Mouse (Mus musculus) CH12.LX (cell line): ENCODE measurements around the gene Esr1. TPM values are rescaled to one million over a fixed set of nuclear protein-coding genes. Genes with fewer than 3 reads are reported as not detected.
A peak's percentile ranks its signal among the peaks of the same experiment; 100 is the strongest.

Experiments
- DNase-seq: peaks from one replicate; pipeline ENCODE4 v3.0.0-alpha.2; 2013; ENCODE audit errors: extremely low read depth
- H3K27ac ChIP-seq: 2 replicates; pipeline ENCODE4 v1.5.1; 2012; ENCODE audit warnings: low read depth, mild to moderate bottlenecking, control low read depth, moderate library complexity; ENCODE audit not compliant: insufficient read depth
- H3K27me3 ChIP-seq: replicated peaks from 2 replicates; pipeline ENCODE3; 2012; ENCODE audit warnings: inconsistent platforms
- H3K36me3 ChIP-seq, 2 experiments: replicated peaks in 1 of 2; 2 replicates each; pipeline versions ENCODE3 to v1.6.1; 2012; ENCODE audit warnings: inconsistent platforms in 1 of 2, low read length in 1 of 2, mild to moderate bottlenecking in 1 of 2, mixed read lengths in 1 of 2, moderate library complexity in 1 of 2; ENCODE audit not compliant: control insufficient read depth in 1 of 2, insufficient read depth in 1 of 2
- H3K4me1 ChIP-seq, 2 experiments: 2 replicates each; pipeline ENCODE4 v1.6.1; 2012; ENCODE audit warnings: inconsistent platforms in 1 of 2, moderate library complexity in 1 of 2; ENCODE audit not compliant: insufficient read depth in 2 of 2, control insufficient read depth in 1 of 2
- H3K4me2 ChIP-seq: 2 replicates; pipeline ENCODE4 v1.6.1; 2012; ENCODE audit warnings: low read depth, mild to moderate bottlenecking, control low read depth; ENCODE audit not compliant: poor library complexity, insufficient read depth, severe bottlenecking
- H3K4me3 ChIP-seq, 3 experiments: fragments of 150-350 bp in 1 of 3; sonication (generic) in 1 of 3; replicated peaks in 1 of 3; 2 replicates each; pipeline versions ENCODE3 to v1.5.1; 2011 to 2012; ENCODE audit warnings: low read depth in 2 of 3, low read length in 2 of 3, mild to moderate bottlenecking in 2 of 3, moderate library complexity in 2 of 3, control low read depth in 1 of 3, improper control_type of control experiment in 1 of 3, inconsistent platforms in 1 of 3, mixed read lengths in 1 of 3; ENCODE audit not compliant: poor library complexity in 1 of 3
- H3K79me2 ChIP-seq: replicated peaks from 2 replicates; pipeline ENCODE4 v1.6.1; 2012; ENCODE audit warnings: mild to moderate bottlenecking, moderate library complexity; ENCODE audit not compliant: control insufficient read depth, poor library complexity, insufficient read depth, severe bottlenecking; ENCODE audit errors: extremely low read depth
- H3K9ac ChIP-seq: 2 replicates; pipeline ENCODE4 v1.6.1; 2012; ENCODE audit warnings: low read depth, mild to moderate bottlenecking, control low read depth, moderate library complexity; ENCODE audit not compliant: insufficient read depth
- H3K9me3 ChIP-seq: replicated peaks from 2 replicates; pipeline ENCODE3; 2012; ENCODE audit warnings: low read length, inconsistent platforms, mixed read lengths
- CHD1 ChIP-seq: IDR thresholded peaks from 2 replicates; pipeline ENCODE4 v1.6.1; 2012; ENCODE audit warnings: low read depth, low read length, improper control_type of control experiment, inconsistent platforms
- CTCF ChIP-seq, 2 experiments: IDR thresholded peaks in 1 of 2; conservative IDR thresholded peaks in 1 of 2; 2 replicates each; pipeline ENCODE4 v1.5.1; 2011 to 2012; ENCODE audit warnings: low read depth in 2 of 2, low read length in 2 of 2, improper control_type of control experiment in 1 of 2, inconsistent platforms in 1 of 2, mild to moderate bottlenecking in 1 of 2, moderate library complexity in 1 of 2
- IRF4 ChIP-seq: IDR thresholded peaks from 2 replicates; pipeline ENCODE4 v1.6.1; 2014; ENCODE audit warnings: low read depth, mild to moderate bottlenecking, inconsistent platforms, low read length, improper control_type of control experiment
- JUN ChIP-seq: IDR thresholded peaks from 2 replicates; pipeline ENCODE4 v1.6.1; 2011; ENCODE audit warnings: low read depth, mild to moderate bottlenecking, low read length, improper control_type of control experiment, moderate library complexity; ENCODE audit not compliant: insufficient read depth
- MAFK ChIP-seq: IDR thresholded peaks from 2 replicates; pipeline ENCODE4 v1.6.1; 2011; ENCODE audit warnings: low read length, improper control_type of control experiment; ENCODE audit not compliant: insufficient replicate concordance
- MAX ChIP-seq: IDR thresholded peaks from 2 replicates; pipeline ENCODE4 v1.6.1; 2011; ENCODE audit warnings: low read length, improper control_type of control experiment
- MAZ ChIP-seq: IDR thresholded peaks from 2 replicates; pipeline ENCODE4 v1.6.1; 2012; ENCODE audit warnings: low read depth, mild to moderate bottlenecking, inconsistent platforms, low read length, improper control_type of control experiment, moderate library complexity
- MEF2A ChIP-seq: IDR thresholded peaks from 2 replicates; pipeline ENCODE4 v1.6.1; 2014; ENCODE audit warnings: low read depth, mild to moderate bottlenecking, inconsistent platforms, low read length, improper control_type of control experiment, borderline replicate concordance
- RAD21 ChIP-seq: IDR thresholded peaks from 2 replicates; pipeline ENCODE4 v1.6.1; 2011; ENCODE audit warnings: low read depth, mild to moderate bottlenecking, low read length, improper control_type of control experiment, moderate library complexity
- TCF12 ChIP-seq: IDR thresholded peaks from 2 replicates; pipeline ENCODE4 v1.6.1; 2014; ENCODE audit warnings: low read depth, mild to moderate bottlenecking, inconsistent platforms, low read length, improper control_type of control experiment
- ZC3H11A ChIP-seq: IDR thresholded peaks from 2 replicates; pipeline ENCODE4 v1.6.1; 2012; ENCODE audit warnings: low read depth, mild to moderate bottlenecking, inconsistent platforms, low read length, improper control_type of control experiment
- ZKSCAN1 ChIP-seq: IDR thresholded peaks from 2 replicates; pipeline ENCODE4 v1.6.1; 2012; ENCODE audit warnings: low read depth, inconsistent platforms, low read length, improper control_type of control experiment, borderline replicate concordance
- ZMIZ1 ChIP-seq: IDR thresholded peaks from 2 replicates; pipeline ENCODE4 v1.6.1; 2012; ENCODE audit warnings: low read depth, mild to moderate bottlenecking, inconsistent platforms, low read length, improper control_type of control experiment
- ZNF384 ChIP-seq: IDR thresholded peaks from 2 replicates; pipeline ENCODE4 v1.6.1; 2012; ENCODE audit warnings: low read depth, low read length, improper control_type of control experiment, inconsistent platforms
- dilution Hi-C: fragments of 300-500 bp; cut with MboI; formaldehyde crosslinking; loops from 2 replicates; pipeline ENCODE4 v1.14.3; 2020; ENCODE audit warnings: low sequenced_read_pairs; ENCODE audit not compliant: extremely low pct_unique_long_range_greater_than_20kb, extremely low pct_ligation_motif_present
- in situ Hi-C: fragments of 300-500 bp; cut with MboI; formaldehyde crosslinking; loops from 3 replicates; pipeline ENCODE4 v1.14.3; 2019; ENCODE audit warnings: low sequenced_read_pairs, low pct_ligation_motif_present, low pct_unique_long_range_greater_than_20kb, mixed read lengths
- polyA plus RNA-seq: library from polyadenylated mRNA; unstranded; fragments of >175 nt; gene quantifications from 2 replicates; pipeline ENCODE4 v1.2.1, GENCODE M21; 2012; ENCODE audit warnings: low read depth; ENCODE audit not compliant: insufficient read length
- total RNA-seq, 2 experiments: library from RNA; depleted of rRNA; stranded (reverse); fragments of 300-350 nt in 1 of 2; fragments of >200 nt in 1 of 2; gene quantifications; 2 replicates each; pipeline ENCODE4 v1.2.3; 2012 to 2014

Gene Esr1
- total RNA-seq (2012; rRNA removed): 0.08 and 0.64 TPM in 2 replicates
- total RNA-seq (2014; rRNA removed): 0.61 and 0.63 TPM in 2 replicates
- 0.82 and 1.0 TPM in 2 replicates for polyA plus RNA-seq

GRCm38 (mm10) chr10:4611386-4612155 lies at the start of gene Esr1:
Gene Esr1 (plus strand): TSS chr10:4611593.
- Histone ChIP-seq H3K27me3 (no peaks in the 10 kb centered on the region), H3K4me2 (peak within 1 kb of the TSS; percentile 99), H3K36me3 (no peaks in the 10 kb centered on the region), H3K79me2 (no peaks in the 10 kb centered on the region), H3K27ac (no peak within 1 kb of the TSS), H3K9ac (peak within 1 kb of the TSS; percentile 45), H3K4me3 (peak within 1 kb of the TSS; percentile 61 to 66 (median 64)), H3K9me3 (peaks cover 5% of the 10 kb centered on the region), H3K4me1 (peaks cover 0 to 11% of the 10 kb centered on the region in 2 experiments; a peak in 2 of 4 replicates)
- DNase-seq: peak; percentile 33
- TF ChIP-seq ZNF384 (peak; percentile 63), RAD21 (peak; percentile 39), MAZ (0 out of 2 replicates have a peak, but pooled peaks have one; percentile 56), MAFK (0 out of 2 replicates have a peak, but pooled peaks have one; percentile 9), CHD1 (0 out of 2 replicates have a peak, but pooled peaks have one; percentile 18), ZC3H11A (no peak), CTCF (conservative IDR thresholded peaks at IDR 0.05 in 1 of 2, IDR thresholded peaks at IDR 0.05 in 1 of 2; ENCODE audit: low read depth in 2 of 2, low read length in 2 of 2) (peak in 1 of 2 experiments; percentile 44; a peak in 2 of 4 replicates), MEF2A (no peak), IRF4 (0 out of 2 replicates have a peak, but pooled peaks have one; percentile 6)
- dilution Hi-C loops (no loop called here), in situ Hi-C loops (loop anchor here (25.0 kb wide), 1 partner anchor 551 kb away; no protein-coding TSS in a partner anchor)

- H3K9ac ChIP-seq: no peak overlapping the region
- in situ Hi-C loops: no loop called here
- H3K27ac ChIP-seq: no peak overlapping the region
- TF ChIP-seq MAX (no peak), MEF2A (no peak), JUN (no peak), ZNF384 (no peak), ZKSCAN1 (no peak), TCF12 (no peak), CHD1 (no peak), ZMIZ1 (no peak)
- no peak for DNase-seq
- dilution Hi-C loops: no loop called here
- no peak overlapping the region for H3K4me3 ChIP-seq
- H3K79me2 ChIP-seq: no peaks in the 10 kb centered on the region
- H3K36me3 ChIP-seq: no peaks in the 10 kb centered on the region
- H3K4me1 ChIP-seq: peaks cover 4 to 11% of the 10 kb centered on the region in 2 experiments
- H3K4me2 ChIP-seq: no peak overlapping the region
- H3K9me3 ChIP-seq: peaks cover 3% of the 10 kb centered on the region
- no peaks in the 10 kb centered on the region for H3K27me3 ChIP-seq
Measured at GRCm38 (mm10) chr10:4565148-4565547, 46.2 kb upstream of the Esr1 start.
